In the genomic region with DNA sequence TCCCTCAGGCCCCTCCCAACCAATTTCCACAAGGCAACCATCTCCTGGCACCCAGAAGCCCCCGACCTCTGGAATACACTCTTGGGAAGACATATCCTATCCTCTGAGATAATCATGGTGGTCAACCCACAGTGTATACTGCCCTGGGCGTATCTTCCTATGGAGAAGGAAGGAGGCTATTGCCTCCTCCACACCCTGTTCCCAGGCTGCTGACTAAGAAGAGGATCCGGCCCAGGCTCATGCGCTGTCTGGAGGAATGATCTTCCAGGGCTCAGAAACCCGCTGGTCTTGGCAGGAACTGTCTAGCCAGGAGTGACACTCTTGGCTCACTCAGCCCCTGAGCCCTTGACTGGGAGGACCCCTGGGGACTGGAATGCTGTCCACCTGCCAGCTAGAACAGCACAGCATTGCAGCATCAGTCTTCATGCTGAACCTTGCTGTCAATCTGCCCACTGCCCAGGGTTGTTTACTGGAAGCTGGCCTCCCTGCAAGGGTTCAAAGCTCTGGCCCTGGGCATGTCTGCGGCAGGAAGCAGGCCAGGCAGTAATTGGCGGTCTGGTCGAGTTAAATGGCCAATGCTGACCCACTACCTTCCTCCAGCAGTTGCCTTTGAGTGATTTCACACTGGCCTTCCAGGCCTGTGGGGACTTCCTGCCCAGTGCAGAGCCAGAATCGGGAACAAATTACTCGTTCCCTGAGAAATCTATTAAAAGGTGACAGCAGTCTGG, we compare ENCODE assay signal across 10 mouse cellular contexts. TPM values are rescaled to one million over a fixed set of nuclear protein-coding genes. Genes with fewer than 3 reads are reported as not detected.
DNase-seq lines count a peak whose midpoint lies in the region; TF ChIP-seq lines count a peak whose summit lies in the region.
"Had no signal": no experiment of that assay in that cellular context is flagged by ENCODE, and none has a peak within 500 bp of the region (broad histone marks: within the 10 kb centered on the region; RNA-seq: fewer than 3 reads in every experiment).

No protein-coding gene starts in this region.

- peak; percentile 92 for DNase-seq in heart, adult 11 months
- no peak for DNase-seq in heart, embryonic 10.5 days (ENCODE audit: low spot score)
- peak; percentile 47 for DNase-seq in cerebellum, adult 11 months
- peak; percentile 20 to 30 for DNase-seq in heart, postnatal 10 days
- DNase-seq in urinary bladder, adult 18-20 months (ENCODE audit: low spot score in 2 of 2), result no peak
- DNase-seq in embryo, embryonic 10 days (ENCODE audit: low spot score), result no peak
- DNase-seq in thymus, postnatal 4 days, result no peak

- peaks cover 16% of the 10 kb centered on the region; the same call in 1 of the 2 replicates for H3K27me3 ChIP-seq in heart, embryonic 10.5 days (ENCODE audit: insufficient read depth, poor library complexity, severe bottlenecking)
- H3K27me3 ChIP-seq in C2C12 (ENCODE audit: control insufficient read depth, insufficient read depth, insufficient read length), result no peaks in the 10 kb centered on the region

- H3K79me3 ChIP-seq in C2C12 (ENCODE audit: low read depth), result no peaks in the 10 kb centered on the region

- 62% methylated on average over 10 of the region's 10 CpGs for WGBS in heart, embryonic 10.5 days

- H3ac ChIP-seq in C2C12 (ENCODE audit: control insufficient read depth, insufficient read length, low read depth), result no peak overlapping the region

- H3K4me1 ChIP-seq in heart, embryonic 10.5 days, result no peaks in the 10 kb centered on the region
- H3K4me1 ChIP-seq: lung, embryonic 15.5 days; neural tube, embryonic 12.5 days had no signal

- no peaks in the 10 kb centered on the region for H3K9me3 ChIP-seq in heart, embryonic 10.5 days
- H3K9me3 ChIP-seq: lung, embryonic 15.5 days; neural tube, embryonic 12.5 days had no signal

- no peaks in the 10 kb centered on the region for H3K36me3 ChIP-seq in heart, embryonic 10.5 days
- no peaks in the 10 kb centered on the region for H3K36me3 ChIP-seq in C2C12 (ENCODE audit: control insufficient read depth, insufficient read depth)
- H3K36me3 ChIP-seq: lung, embryonic 15.5 days; neural tube, embryonic 12.5 days had no signal

- intact Hi-C loops in heart, postnatal 10 days (cut with DNase I), result loop anchor here (10.0 kb wide), 1 partner anchor 838 kb away; no protein-coding TSS in a partner anchor

- no peak overlapping the region for H3K27ac ChIP-seq in heart, embryonic 10.5 days
- H3K27ac ChIP-seq: lung, embryonic 15.5 days; neural tube, embryonic 12.5 days had no signal

- no peak for TF ChIP-seq CTCF in C2C12 (IDR thresholded peaks at IDR 0.05; ENCODE audit: control insufficient read depth, insufficient read depth, insufficient read length)

- no peaks in the 10 kb centered on the region for H3K79me2 ChIP-seq in C2C12 (ENCODE audit: control insufficient read depth, insufficient read depth)

- H3K4me3 ChIP-seq in heart, embryonic 10.5 days, result no peak overlapping the region
- no peak overlapping the region for H3K4me3 ChIP-seq in C2C12 (ENCODE audit: insufficient read depth, poor library complexity, severe bottlenecking)
- H3K4me3 ChIP-seq: lung, embryonic 15.5 days; neural tube, embryonic 12.5 days had no signal

TF ChIP-seq in C2C12, 6 proteins besides CTCF, POLR2A, EP300 and RAD21:
- TF ChIP-seq MYOG (IDR thresholded peaks at IDR 0.05; ENCODE audit: control insufficient read depth, extremely low read depth, insufficient read length) (no peak), CEBPB (IDR thresholded peaks at IDR 0.05; ENCODE audit: low read depth) (peak; percentile 27)

RNA-seq across cellular contexts. Expression of a gene that starts 8.8 kb away (rescaled TPM):
- polyA plus RNA-seq in heart, embryonic 10.5 days (2016; fragmentation: Nextera tagmentation; extraction: Ambion mirVana), result 262 and 309 TPM in 2 replicates
- 377 TPM for polyA plus RNA-seq in C2C12 (2012; fragmentation: generic; extraction: Trizol)
- total RNA-seq in heart, postnatal 10 days (2021), result 100 to 1,000 TPM; 253 to 257 TPM

Comparison
In these comparisons a context has a peak if more than half of its experiments do, and no peak if none do; other contexts are left out.
1. DNase-seq: peak in heart, adult 11 months (single experiment), cerebellum, adult 11 months (single experiment) and heart, postnatal 10 days (2 of 2); none in heart, embryonic 10.5 days (single experiment), urinary bladder, adult 18-20 months (0 of 2), embryo, embryonic 10 days (single experiment) and thymus, postnatal 4 days (single experiment).